Mouse (Mus musculus) stomach, postnatal 0 days (tissue): ENCODE results near the gene Phgr1.

Experiments
- CTCF ChIP-seq: IDR thresholded peaks from 2 replicates; pipeline ENCODE4 v1.5.1; 2016; ENCODE audit warnings: antibody characterized with exemption, low read depth, mild to moderate bottlenecking, moderate library complexity
- EP300 ChIP-seq: optimal IDR thresholded peaks from 2 replicates; pipeline ENCODE3; 2016; ENCODE audit warnings: antibody characterized with exemption

GRCm38 (mm10) chr2:118783093-118783492, 10.5 kb downstream of the Phgr1 start:
- TF ChIP-seq CTCF (no peak), EP300 (no peak)
